Mouse (Mus musculus) spleen, embryonic (tissue): ENCODE results near the gene Slc38a5.
"Not testable (repeated sequence)": the region's sequence is repeated elsewhere in the genome, so short reads cannot be mapped to it uniquely, and the experiment has no call there.

Source experiments
- CTCF ChIA-PET: fragments of 350-600 bp; sonication (Branson Sonifier 250); formaldehyde crosslinking; loops from one replicate; lab custom pipeline; 2022; lab: Charles Lee

Slc38a5 gene

DNA sequence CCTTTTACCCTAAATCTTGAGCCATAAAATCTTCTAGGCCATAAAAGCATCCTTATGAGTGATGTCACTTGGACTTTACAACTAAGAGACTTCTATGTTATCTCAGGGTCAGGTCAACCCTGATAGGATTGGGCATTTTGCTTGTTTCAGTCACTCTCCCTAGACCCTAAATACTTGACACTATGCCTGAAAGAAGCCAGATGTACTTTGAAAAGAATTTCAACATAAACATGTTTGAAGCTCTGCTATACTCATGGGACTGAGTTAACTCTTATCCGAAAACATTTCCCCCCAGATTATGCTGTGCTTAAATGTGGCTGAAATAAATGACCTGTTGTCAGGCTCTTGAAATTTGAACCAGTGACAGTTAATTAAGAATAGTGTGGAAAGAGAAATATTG is 38.4 kb downstream of the Slc38a5 start:
- CTCF ChIA-PET, result no interaction called here

- CTCF ChIA-PET, result not testable (repeated sequence)
These were observed 44.0 kb downstream of the Slc38a5 start for GRCm38 (mm10) chrX:8314905-8315304.

- CTCF ChIA-PET, result no interaction called here
These were observed 56.2 kb downstream of the Slc38a5 start, which contains the start of gene Ssxb10 for GRCm38 (mm10) chrX:8327124-8327523. Gene Ssxb10 (plus strand): TSS chrX:8327424.
